In genomic region chr8:122625811-122626210, GRCm38 (mm10) we compare ENCODE assay signal across 29 mouse cellular contexts. TPM values are rescaled to one million over a fixed set of nuclear protein-coding genes. Genes with fewer than 3 reads are reported as not detected.
A peak's percentile ranks its signal among the peaks of the same experiment; 100 is the strongest.
DNase-seq lines count a peak whose midpoint lies in the region; ATAC-seq and TF ChIP-seq lines count a peak whose summit lies in the region.
"Had no signal": no experiment of that assay in that cellular context is flagged by ENCODE, and none has a peak within 500 bp of the region (broad histone marks: within the 10 kb centered on the region; RNA-seq: fewer than 3 reads in every experiment).

No protein-coding gene starts in this region.

- no peak for DNase-seq in hindbrain, embryonic 11.5 days (ENCODE audit: low spot score)
- peak; percentile 69 for DNase-seq in kidney, adult 2 months
- DNase-seq in kidney, postnatal 14 days, result no peak
- DNase-seq in kidney, postnatal 36 days, result peak; percentile 39 to 46
- DNase-seq in kidney, adult 11 months, result no peak
- no peak for DNase-seq in limb, embryonic 10.5 days (ENCODE audit: low spot score)
- DNase-seq: adrenal gland, adult 2 months; adrenal gland, postnatal 14 days; cerebellum, adult 11 months; cerebellum, adult 2 months; cerebellum, adult 9-11 months; cerebellum, postnatal 25 days; forebrain, postnatal 0 days; gastrocnemius, postnatal 10 days; heart, adult 11 months; heart, postnatal 14 days; heart, postnatal 4 days had no signal

- no peak for TF ChIP-seq CTCF in kidney, adult 2 months (conservative IDR thresholded peaks at IDR 0.05; ENCODE audit: insufficient read depth, insufficient read length, low read depth, low read length)

- peaks cover 31% of the 10 kb centered on the region for H3K36me3 ChIP-seq in hindbrain, embryonic 13.5 days
- no peaks in the 10 kb centered on the region for H3K36me3 ChIP-seq in hindbrain, embryonic 11.5 days (ENCODE audit: control insufficient read depth, insufficient read depth, low read length)
- no peaks in the 10 kb centered on the region for H3K36me3 ChIP-seq in kidney, adult 2 months (ENCODE audit: control insufficient read depth, insufficient read depth, low read length)
- H3K36me3 ChIP-seq in limb, embryonic 10.5 days, result 0 out of 2 replicates have a peak, but pooled peaks cover 3% of the 10 kb centered on the region
- H3K36me3 ChIP-seq: embryonic facial prominence, embryonic 12.5 days; embryonic facial prominence, embryonic 15.5 days; heart, embryonic 15.5 days had no signal

- no peak for ATAC-seq in hindbrain, embryonic 13.5 days (ENCODE audit: low FRiP score)
- ATAC-seq in hindbrain, embryonic 11.5 days (ENCODE audit: low FRiP score), result no peak
- ATAC-seq in frontal cortex, adult (ENCODE audit: low TSS enrichment), result no peak
- ATAC-seq: CD4-positive, CD25-positive, alpha-beta regulatory T cell, adult 4 months; forebrain, embryonic 14.5 days; forebrain, postnatal 0 days; hindbrain, embryonic 16.5 days had no signal

- no peak for TF ChIP-seq POLR2A in kidney, adult 2 months (IDR thresholded peaks at IDR 0.05; ENCODE audit: low read depth, low read length)

- H3K4me2 ChIP-seq in hindbrain, embryonic 13.5 days, result no peak overlapping the region
- H3K4me2 ChIP-seq in hindbrain, embryonic 11.5 days (replicated peaks; ENCODE audit: low read depth, low read length), result no peak overlapping the region
- H3K4me2 ChIP-seq: embryonic facial prominence, embryonic 12.5 days; embryonic facial prominence, embryonic 15.5 days; heart, embryonic 12.5 days; heart, embryonic 15.5 days; hindbrain, embryonic 12.5 days had no signal

- H3K4me3 ChIP-seq in hindbrain, embryonic 13.5 days, result no peak overlapping the region
- H3K4me3 ChIP-seq in hindbrain, embryonic 11.5 days (ENCODE audit: low read depth, low read length), result no peak overlapping the region
- H3K4me3 ChIP-seq in kidney, adult 2 months (ENCODE audit: insufficient read depth, low read depth, low read length), result no peak overlapping the region
- H3K4me3 ChIP-seq in limb, embryonic 10.5 days, result no peak overlapping the region
- H3K4me3 ChIP-seq: embryonic facial prominence, embryonic 12.5 days; embryonic facial prominence, embryonic 15.5 days; heart, embryonic 12.5 days; heart, embryonic 15.5 days; hindbrain, embryonic 12.5 days had no signal

- no peaks in the 10 kb centered on the region for H3K9me3 ChIP-seq in hindbrain, embryonic 13.5 days
- no peaks in the 10 kb centered on the region for H3K9me3 ChIP-seq in hindbrain, embryonic 11.5 days (ENCODE audit: control insufficient read depth, low read length)
- H3K9me3 ChIP-seq in limb, embryonic 10.5 days (replicated peaks), result no peaks in the 10 kb centered on the region
- H3K9me3 ChIP-seq: embryonic facial prominence, embryonic 12.5 days; embryonic facial prominence, embryonic 15.5 days; heart, embryonic 12.5 days; heart, embryonic 15.5 days; hindbrain, embryonic 12.5 days had no signal

- WGBS in hindbrain, embryonic 13.5 days, result 87% methylated on average over 9 of the region's 9 CpGs
- 84% methylated on average over 9 of the region's 9 CpGs for WGBS in hindbrain, embryonic 11.5 days
- 56% methylated on average over 9 of the region's 9 CpGs for WGBS in kidney, adult 2 months
- WGBS in limb, embryonic 10.5 days, result 87% methylated on average over 9 of the region's 9 CpGs

- H3K4me1 ChIP-seq in hindbrain, embryonic 13.5 days (replicated peaks), result peaks cover 26% of the 10 kb centered on the region
- 0 out of 2 replicates have a peak, but pooled peaks cover 2% of the 10 kb centered on the region for H3K4me1 ChIP-seq in hindbrain, embryonic 11.5 days (replicated peaks; ENCODE audit: control insufficient read depth, insufficient read depth, low read length)
- peaks cover 10% of the 10 kb centered on the region; the same call in 1 of the 2 replicates for H3K4me1 ChIP-seq in kidney, adult 2 months (ENCODE audit: control insufficient read depth, insufficient read depth, low read length)
- peaks cover 46% of the 10 kb centered on the region for H3K4me1 ChIP-seq in limb, embryonic 10.5 days
- H3K4me1 ChIP-seq: embryonic facial prominence, embryonic 15.5 days had no signal

- H3K27me3 ChIP-seq in hindbrain, embryonic 13.5 days, result no peaks in the 10 kb centered on the region
- no peaks in the 10 kb centered on the region for H3K27me3 ChIP-seq in hindbrain, embryonic 11.5 days (ENCODE audit: control insufficient read depth, insufficient read depth, low read length)
- H3K27me3 ChIP-seq in kidney, adult 2 months (replicated peaks; ENCODE audit: control insufficient read depth, insufficient read depth, low read length), result no peaks in the 10 kb centered on the region
- H3K27me3 ChIP-seq in limb, embryonic 10.5 days (ENCODE audit: low read depth, poor library complexity, severe bottlenecking), result 0 out of 2 replicates have a peak, but pooled peaks cover 11% of the 10 kb centered on the region
- H3K27me3 ChIP-seq: heart, embryonic 15.5 days had no signal

- H3K27ac ChIP-seq in hindbrain, embryonic 13.5 days, result 0 out of 2 replicates have a peak overlapping the region, but pooled peaks have one; percentile 62
- H3K27ac ChIP-seq in hindbrain, embryonic 11.5 days (ENCODE audit: low read depth, low read length), result no peak overlapping the region
- no peak overlapping the region for H3K27ac ChIP-seq in kidney, adult 2 months (ENCODE audit: insufficient read depth, low read depth, low read length)
- H3K27ac ChIP-seq in limb, embryonic 10.5 days, result 0 out of 2 replicates have a peak overlapping the region, but pooled peaks have one; percentile 19
- H3K27ac ChIP-seq: embryonic facial prominence, embryonic 12.5 days; embryonic facial prominence, embryonic 15.5 days; heart, embryonic 15.5 days; hindbrain, embryonic 12.5 days had no signal

- no peak overlapping the region for H3K9ac ChIP-seq in hindbrain, embryonic 13.5 days
- no peak overlapping the region for H3K9ac ChIP-seq in hindbrain, embryonic 11.5 days (ENCODE audit: low read depth, low read length)
- H3K9ac ChIP-seq: embryonic facial prominence, embryonic 12.5 days; embryonic facial prominence, embryonic 15.5 days; forebrain, postnatal 0 days; heart, embryonic 12.5 days; heart, embryonic 15.5 days; hindbrain, embryonic 12.5 days had no signal

RNA-seq across cellular contexts. Expression of gene Pabpn1l, which starts 3.3 kb away (rescaled TPM):
- not detected in 2 replicates for polyA plus RNA-seq in hindbrain, embryonic 13.5 days (2015; fragmentation: Nextera tagmentation; extraction: Ambion mirVana)
- not detected in 2 replicates for polyA plus RNA-seq in hindbrain, embryonic 11.5 days (2014; fragmentation: Nextera tagmentation; extraction: Ambion mirVana)
- polyA plus RNA-seq in kidney, adult 2 months (2012; rRNA removed), result 0.11 TPM in 2 replicates
- not detected in 2 replicates for polyA plus RNA-seq in limb, embryonic 10.5 days (2016; fragmentation: Nextera tagmentation; extraction: Ambion mirVana)
- polyA plus RNA-seq: adrenal gland, adult 2 months; C2C12; CD4-positive, CD25-positive, alpha-beta regulatory T cell, adult 4 months; cerebellum, adult 2 months; embryonic facial prominence, embryonic 12.5 days; forebrain, embryonic 11.5 days; forebrain, embryonic 14.5 days; forebrain, postnatal 0 days; heart, embryonic 12.5 days; heart, embryonic 15.5 days; hindbrain, embryonic 12.5 days; hindbrain, embryonic 16.5 days had no signal

RNA-seq across cellular contexts. Expression of gene Trappc2l, which starts 14.4 kb away (rescaled TPM):
- polyA plus RNA-seq in hindbrain, embryonic 13.5 days (2015; fragmentation: Nextera tagmentation; extraction: Ambion mirVana), result 98.9 and 101 TPM in 2 replicates
- 48.3 and 60.2 TPM in 2 replicates for polyA plus RNA-seq in hindbrain, embryonic 11.5 days (2014; fragmentation: Nextera tagmentation; extraction: Ambion mirVana)
- 258 and 302 TPM in 2 replicates for polyA plus RNA-seq in kidney, adult 2 months (2012; rRNA removed)
- 49.4 and 51.5 TPM in 2 replicates for polyA plus RNA-seq in limb, embryonic 10.5 days (2016; fragmentation: Nextera tagmentation; extraction: Ambion mirVana)

RNA-seq across cellular contexts. Expression of gene Galns, which starts 14.5 kb away (rescaled TPM):
- 5.4 and 6.1 TPM in 2 replicates for polyA plus RNA-seq in hindbrain, embryonic 13.5 days (2015; fragmentation: Nextera tagmentation; extraction: Ambion mirVana)
- 4.7 and 6.2 TPM in 2 replicates for polyA plus RNA-seq in hindbrain, embryonic 11.5 days (2014; fragmentation: Nextera tagmentation; extraction: Ambion mirVana)
- 36.2 and 44.5 TPM in 2 replicates for polyA plus RNA-seq in kidney, adult 2 months (2012; rRNA removed)
- 4.0 and 5.7 TPM in 2 replicates for polyA plus RNA-seq in limb, embryonic 10.5 days (2016; fragmentation: Nextera tagmentation; extraction: Ambion mirVana)

RNA-seq across cellular contexts. Expression of gene Aprt, which starts 49.1 kb away (rescaled TPM):
- 153 and 157 TPM in 2 replicates for polyA plus RNA-seq in hindbrain, embryonic 13.5 days (2015; fragmentation: Nextera tagmentation; extraction: Ambion mirVana)
- 194 and 206 TPM in 2 replicates for polyA plus RNA-seq in hindbrain, embryonic 11.5 days (2014; fragmentation: Nextera tagmentation; extraction: Ambion mirVana)
- 177 and 190 TPM in 2 replicates for polyA plus RNA-seq in kidney, adult 2 months (2012; rRNA removed)
- 285 and 308 TPM in 2 replicates for polyA plus RNA-seq in limb, embryonic 10.5 days (2016; fragmentation: Nextera tagmentation; extraction: Ambion mirVana)

RNA-seq across cellular contexts. Expression of gene Cdt1, which starts 58.0 kb away (rescaled TPM):
- polyA plus RNA-seq in hindbrain, embryonic 13.5 days (2015; fragmentation: Nextera tagmentation; extraction: Ambion mirVana), result 9.9 and 10.4 TPM in 2 replicates
- polyA plus RNA-seq in hindbrain, embryonic 11.5 days (2014; fragmentation: Nextera tagmentation; extraction: Ambion mirVana), result 19.8 and 21.3 TPM in 2 replicates
- polyA plus RNA-seq in kidney, adult 2 months (2012; rRNA removed), result 7.1 and 8.6 TPM in 2 replicates
- 68.9 and 75.6 TPM in 2 replicates for polyA plus RNA-seq in limb, embryonic 10.5 days (2016; fragmentation: Nextera tagmentation; extraction: Ambion mirVana)

Comparison
In these comparisons a context has a peak if more than half of its experiments do, and no peak if none do; other contexts are left out.
1. H3K27ac ChIP-seq: peak in hindbrain, embryonic 13.5 days (single experiment) and limb, embryonic 10.5 days (single experiment); none in hindbrain, embryonic 11.5 days (single experiment) and kidney, adult 2 months (single experiment).
2. DNase-seq: peak in kidney, adult 2 months (single experiment) and kidney, postnatal 36 days (2 of 2); none in hindbrain, embryonic 11.5 days (single experiment), kidney, postnatal 14 days (single experiment), kidney, adult 11 months (single experiment) and limb, embryonic 10.5 days (single experiment).